Mouse (Mus musculus) effector memory CD4-positive, alpha-beta T cell, adult 7 months (primary cell): Measurements from ENCODE around the gene Zfp42. TPM values are rescaled to one million over a fixed set of nuclear protein-coding genes. Genes with fewer than 3 reads are reported as not detected.

Source experiments
- polyA plus RNA-seq: library from polyadenylated mRNA; unstranded; fragments of 100-300 nt; shearing (Covaris generic); gene quantifications from one replicate; pipeline ENCODE4 v1.2.1, GENCODE M21; 2017

Gene Zfp42
- not detected for polyA plus RNA-seq

GRCm38 (mm10) chr8:43306896-43307295 lies at the start of gene Zfp42:
TSS of gene Zfp42 (minus strand) at chr8:43306980.

Other genes starting within 250 kb of the Zfp42 start
- gene Triml1, start 165.5 kb downstream of the Zfp42 start, polyA plus RNA-seq: not detected
- gene Triml2, start 126.4 kb downstream of the Zfp42 start, polyA plus RNA-seq: not detected
- gene Adam26b, start 221.1 kb upstream of the Zfp42 start, polyA plus RNA-seq: not detected